Mouse (Mus musculus) liver, embryonic 11.5 days (tissue): Measurements from ENCODE around the gene Olfr145. TPM values are rescaled to one million over a fixed set of nuclear protein-coding genes. Genes with fewer than 3 reads are reported as not detected.

Experiments used
- ATAC-seq: fragments of 200-750 bp; cut with Nextera tagmentation; replicated peaks from 2 replicates; pipeline ENCODE4 v1.8.0; 2017; ENCODE audit warnings: moderate number of reproducible peaks, mild to moderate bottlenecking, moderate TSS enrichment, moderate library complexity; ENCODE audit not compliant: low FRiP score
- DNase-seq: peaks from one replicate; pipeline ENCODE4 v3.0.0-alpha.2; 2017; ENCODE audit warnings: low spot score
- H3K27ac ChIP-seq: fragments of 300-500 bp; sonication (generic); 2 replicates; pipeline ENCODE4 v1.5.1; 2014; ENCODE audit warnings: mild to moderate bottlenecking, low read depth, low read length, control low read depth
- H3K27me3 ChIP-seq: fragments of 300-500 bp; sonication (generic); replicated peaks from 2 replicates; pipeline ENCODE4 v1.6.1; 2014; ENCODE audit warnings: low read length, mixed read lengths; ENCODE audit not compliant: control insufficient read depth, insufficient read depth
- H3K36me3 ChIP-seq: fragments of 300-500 bp; sonication (generic); 2 replicates; pipeline ENCODE4 v1.6.1; 2014; ENCODE audit warnings: mild to moderate bottlenecking, low read length, moderate library complexity, mixed read lengths; ENCODE audit not compliant: control insufficient read depth, insufficient read depth
- H3K4me1 ChIP-seq: fragments of 300-500 bp; sonication (generic); replicated peaks from 2 replicates; pipeline ENCODE4 v1.6.1; 2014; ENCODE audit warnings: low read length, mixed read lengths; ENCODE audit not compliant: control insufficient read depth, insufficient read depth
- H3K4me2 ChIP-seq: fragments of 300-500 bp; sonication (generic); 2 replicates; pipeline ENCODE4 v1.6.1; 2014; ENCODE audit warnings: mild to moderate bottlenecking, control low read depth, moderate library complexity
- H3K4me3 ChIP-seq: fragments of 300-500 bp; sonication (generic); 2 replicates; pipeline ENCODE4 v1.5.1; 2014; ENCODE audit warnings: low read depth, low read length, control low read depth
- H3K9ac ChIP-seq: fragments of 300-500 bp; sonication (generic); 2 replicates; pipeline ENCODE4 v1.6.1; 2014; ENCODE audit warnings: low read depth, low read length, control low read depth
- H3K9me3 ChIP-seq: fragments of 300-500 bp; sonication (generic); 2 replicates; pipeline ENCODE4 v1.6.1; 2016; ENCODE audit warnings: low read length, inconsistent platforms, mixed read lengths; ENCODE audit not compliant: control insufficient read depth
- WGBS: fragments of 180-500 bp; shearing (Covaris S2); extraction: QIAGEN DNeasy Blood & Tissue Kit; methylation state at CpG from one replicate; pipeline ENCODE4 v1.1.7; 2014; 5-methylcytosine and 5-hydroxymethylcytosine counted together
- polyA plus RNA-seq: library from polyadenylated mRNA; unstranded; fragments of >200 nt; fragmentation: Nextera tagmentation; extraction: Ambion mirVana; gene quantifications from 2 replicates; pipeline ENCODE4 v1.2.1, GENCODE M21; 2014

Gene Olfr145
- polyA plus RNA-seq, 1 experiment from 2014 or later = not detected

DNA sequence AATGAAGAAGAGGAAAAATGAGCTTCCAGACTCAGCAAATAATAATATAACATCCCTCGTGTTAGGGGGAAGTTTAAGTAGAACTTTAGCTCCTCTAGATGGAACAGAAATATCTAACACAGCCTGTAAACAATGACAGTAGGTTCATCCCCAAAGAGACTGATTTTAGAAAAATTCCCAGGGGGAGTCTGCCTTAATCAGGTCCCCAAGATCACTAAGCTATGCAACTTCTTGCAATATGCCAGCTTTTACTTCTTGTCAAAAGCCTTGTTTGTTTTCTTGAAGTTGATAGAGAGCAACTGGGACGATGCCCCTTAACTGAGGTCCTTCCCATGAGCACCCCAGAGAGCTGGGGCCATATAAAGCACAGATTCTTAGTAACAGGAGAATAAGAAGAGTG lies 21.0 kb downstream of the Olfr145 start, which contains the start of gene Olfr878:
Gene Olfr878, plus strand, starts transcription at position 301 of the 400 bp plus-strand sequence.
- H3K9ac ChIP-seq = no peak within 1 kb of the TSS
- no peak within 1 kb of the TSS for H3K4me3 ChIP-seq
- no peaks in the 10 kb centered on the region for H3K4me1 ChIP-seq
- ATAC-seq = no peak
- H3K36me3 ChIP-seq = no peaks in the 10 kb centered on the region
- no peaks in the 10 kb centered on the region for H3K27me3 ChIP-seq
- no peak for DNase-seq
- no peak within 1 kb of the TSS for H3K4me2 ChIP-seq
- no peaks in the 10 kb centered on the region for H3K9me3 ChIP-seq
- WGBS = 72% methylated on average over 2 of the region's 2 CpGs
- H3K27ac ChIP-seq = no peak within 1 kb of the TSS

DNA sequence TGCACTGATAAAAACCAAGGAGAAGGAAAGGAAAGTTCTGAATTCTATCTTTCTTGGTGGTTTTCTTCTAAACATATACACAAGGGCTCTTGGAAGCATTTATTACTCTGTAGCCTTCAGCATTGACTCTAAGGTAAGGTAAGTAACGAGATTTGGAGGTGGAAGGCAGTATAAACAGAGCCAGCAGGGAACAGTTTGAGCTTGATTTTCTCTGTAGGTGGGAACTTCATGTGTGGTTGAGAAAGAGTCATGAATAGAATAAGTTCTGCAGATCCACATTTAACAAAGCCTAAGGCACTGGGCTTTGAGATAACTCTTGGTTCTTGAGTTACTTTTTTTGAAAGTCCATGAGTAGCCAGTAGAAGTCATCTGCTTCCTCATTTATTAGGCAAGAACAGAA lies 21.5 kb downstream of the Olfr145 start:
- Histone ChIP-seq H3K9me3 (no peaks in the 10 kb centered on the region), H3K36me3 (no peaks in the 10 kb centered on the region), H3K4me2 (no peak overlapping the region), H3K9ac (no peak overlapping the region), H3K27ac (no peak overlapping the region), H3K4me1 (no peaks in the 10 kb centered on the region), H3K4me3 (no peak overlapping the region), H3K27me3 (no peaks in the 10 kb centered on the region)
- DNase-seq = no peak
- ATAC-seq = no peak
- 38% methylated on average over 1 of the region's 1 CpGs for WGBS

DNA sequence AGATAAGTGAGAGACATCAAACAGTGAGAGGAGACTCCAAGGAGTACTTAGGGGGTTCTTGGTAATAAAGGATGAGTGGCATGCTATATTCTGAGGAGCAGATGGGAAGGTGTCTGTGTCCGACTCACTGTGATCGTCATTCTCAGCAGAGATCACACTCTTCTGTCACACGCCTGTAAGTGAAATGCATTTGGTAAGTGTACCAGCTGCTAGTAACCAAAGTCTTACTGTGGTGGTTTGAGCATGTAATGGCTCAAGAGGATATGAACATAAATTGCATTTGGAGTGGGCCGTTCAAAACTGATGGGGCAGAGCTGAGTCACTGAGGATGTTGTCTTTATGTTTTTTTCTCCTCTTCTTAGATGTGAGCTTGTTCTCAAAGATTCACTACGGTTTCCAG lies 27.7 kb downstream of the Olfr145 start:
- WGBS = 86% methylated on average over 5 of the region's 5 CpGs
- no peak overlapping the region for H3K9ac ChIP-seq
- no peak overlapping the region for H3K4me2 ChIP-seq
- H3K9me3 ChIP-seq = no peaks in the 10 kb centered on the region
- ATAC-seq = no peak
- no peak for DNase-seq
- H3K4me3 ChIP-seq = no peak overlapping the region
- H3K36me3 ChIP-seq = no peaks in the 10 kb centered on the region
- H3K4me1 ChIP-seq = no peaks in the 10 kb centered on the region
- H3K27ac ChIP-seq = no peak overlapping the region
- H3K27me3 ChIP-seq = no peaks in the 10 kb centered on the region

DNA sequence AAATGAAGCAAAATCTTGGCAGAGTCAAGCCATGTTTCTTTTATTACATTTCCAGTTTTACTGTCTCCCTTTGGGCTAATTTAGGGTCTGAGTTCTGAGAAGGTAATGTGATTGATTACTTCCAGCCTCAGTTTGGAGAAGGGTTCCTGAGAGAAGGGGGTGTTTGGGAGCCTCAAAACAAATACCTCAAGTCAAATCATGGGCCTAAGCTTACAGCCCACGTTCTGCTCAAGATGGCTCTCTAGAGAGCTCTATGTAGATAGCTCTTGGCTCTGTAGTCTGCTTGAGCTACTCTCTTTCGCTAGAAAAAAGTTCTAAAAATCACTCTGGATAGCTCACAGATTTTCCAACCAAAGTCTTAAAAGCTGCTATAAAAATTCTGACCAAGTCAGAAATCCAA lies 28.9 kb downstream of the Olfr145 start:
- no peaks in the 10 kb centered on the region for H3K27me3 ChIP-seq
- no peak for ATAC-seq
- H3K36me3 ChIP-seq = no peaks in the 10 kb centered on the region
- no peak overlapping the region for H3K4me2 ChIP-seq
- WGBS = 52% methylated on average over 2 of the region's 2 CpGs
- no peak overlapping the region for H3K4me3 ChIP-seq
- DNase-seq = no peak
- H3K9me3 ChIP-seq = no peaks in the 10 kb centered on the region
- H3K27ac ChIP-seq = no peak overlapping the region
- H3K9ac ChIP-seq = no peak overlapping the region
- no peaks in the 10 kb centered on the region for H3K4me1 ChIP-seq

- Histone ChIP-seq H3K4me3 (no peak overlapping the region), H3K9me3 (no peaks in the 10 kb centered on the region), H3K36me3 (no peaks in the 10 kb centered on the region), H3K4me1 (no peaks in the 10 kb centered on the region), H3K27me3 (no peaks in the 10 kb centered on the region), H3K4me2 (no peak overlapping the region), H3K27ac (no peak overlapping the region), H3K9ac (no peak overlapping the region)
- ATAC-seq = no peak
- DNase-seq = no peak
- 55% methylated on average over 3 of the region's 3 CpGs for WGBS
Measured at GRCm38 (mm10) chr9:37926019-37927013, 29.8 kb downstream of the Olfr145 start.

- no peak overlapping the region for H3K9ac ChIP-seq
- no peak for DNase-seq
- H3K4me2 ChIP-seq = no peak overlapping the region
- no peaks in the 10 kb centered on the region for H3K27me3 ChIP-seq
- no peaks in the 10 kb centered on the region for H3K4me1 ChIP-seq
- no peak overlapping the region for H3K27ac ChIP-seq
- ATAC-seq = no peak; the same call in 1 of the 2 replicates
- H3K4me3 ChIP-seq = no peak overlapping the region
- H3K9me3 ChIP-seq = no peaks in the 10 kb centered on the region
- 5% methylated on average over 11 of the region's 11 CpGs for WGBS
- no peaks in the 10 kb centered on the region for H3K36me3 ChIP-seq
Measured at GRCm38 (mm10) chr9:37932519-37932918, 36.0 kb downstream of the Olfr145 start.

DNA sequence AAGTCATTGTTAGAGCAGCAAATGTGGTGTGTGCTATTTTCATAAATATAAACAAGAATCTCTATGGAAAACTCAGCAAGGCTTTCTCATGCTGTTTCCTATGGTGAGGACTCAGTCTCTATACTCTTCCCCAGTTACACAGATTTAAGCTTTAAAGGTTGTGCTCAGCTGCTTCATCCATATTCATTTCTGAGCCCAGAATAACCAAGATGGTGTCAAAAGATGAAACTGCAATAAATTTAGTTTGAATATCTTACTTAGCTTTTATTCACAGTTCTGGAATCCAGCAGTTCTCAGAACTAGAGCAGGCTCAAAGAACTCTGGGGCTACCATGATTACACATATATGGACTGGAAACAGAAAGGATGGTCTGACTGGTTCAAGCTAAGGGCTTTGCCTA lies 37.6 kb downstream of the Olfr145 start:
- no peak for ATAC-seq
- Histone ChIP-seq H3K9me3 (no peaks in the 10 kb centered on the region), H3K4me3 (no peak overlapping the region), H3K27ac (no peak overlapping the region), H3K9ac (no peak overlapping the region), H3K36me3 (no peaks in the 10 kb centered on the region), H3K4me1 (no peaks in the 10 kb centered on the region), H3K27me3 (no peaks in the 10 kb centered on the region), H3K4me2 (no peak overlapping the region)
- no peak for DNase-seq

DNA sequence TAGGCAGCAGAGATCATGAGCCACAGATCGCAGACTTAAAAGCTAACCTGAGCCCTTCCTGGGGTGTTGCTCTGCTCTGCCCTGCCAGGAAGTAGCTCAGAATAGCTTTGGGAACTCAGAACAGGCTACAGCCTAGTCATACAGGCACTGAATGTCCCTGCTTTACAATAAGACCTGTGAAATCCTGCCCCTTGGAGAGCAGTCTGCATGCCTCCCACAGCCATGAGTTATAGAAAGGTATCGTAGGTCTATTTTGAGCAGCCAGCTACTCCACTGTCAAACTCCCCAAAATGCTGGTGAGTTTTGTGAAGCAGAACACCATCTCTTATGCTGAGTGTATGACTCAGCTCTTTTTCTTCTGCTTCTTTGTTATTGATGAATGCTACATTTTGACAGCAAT lies 44.6 kb downstream of the Olfr145 start:
- no peak overlapping the region for H3K27ac ChIP-seq
- no peak for ATAC-seq
- H3K27me3 ChIP-seq = no peaks in the 10 kb centered on the region
- no peaks in the 10 kb centered on the region for H3K9me3 ChIP-seq
- no peaks in the 10 kb centered on the region for H3K4me1 ChIP-seq
- WGBS = 89% methylated on average over 2 of the region's 2 CpGs
- no peak for DNase-seq
- no peaks in the 10 kb centered on the region for H3K36me3 ChIP-seq
- H3K4me2 ChIP-seq = no peak overlapping the region
- no peak overlapping the region for H3K4me3 ChIP-seq
- no peak overlapping the region for H3K9ac ChIP-seq
